Mouse (Mus musculus): ENCODE measurements at regions not wholly inside any gene's neighbourhood (a gene's known extent, or its start where the extent isn't known, plus 50 kb on each side); places are given as distances from the start of the nearest gene placed in this dataset.

GRCm38 (mm10) chr16:93189412-93189811, 363.5 kb upstream of the Runx1 start:
- DNase-seq, result no peak

GRCm38 (mm10) chr16:93186554-93186953, 360.6 kb upstream of the Runx1 start:
- no peak for DNase-seq

GRCm38 (mm10) chr16:93182656-93183055, 356.7 kb upstream of the Runx1 start:
- no peak for DNase-seq

GRCm38 (mm10) chr16:93181497-93181896, 355.5 kb upstream of the Runx1 start:
- no peak for DNase-seq

GRCm38 (mm10) chr16:93180213-93180612, 354.3 kb upstream of the Runx1 start:
- no peak for DNase-seq

GRCm38 (mm10) chr16:93166667-93167066, 340.7 kb upstream of the Runx1 start:
- no peak for DNase-seq

- peak in 1 of 2 experiments; percentile 8 for DNase-seq
These were observed 332.7 kb upstream of the Runx1 start for GRCm38 (mm10) chr16:93158526-93159226.

- no peak for DNase-seq
These were observed 327.8 kb upstream of the Runx1 start for GRCm38 (mm10) chr16:93153545-93154329.

GRCm38 (mm10) chr16:93152765-93153489, 327.0 kb upstream of the Runx1 start:
- no peak for DNase-seq

GRCm38 (mm10) chr16:93152057-93152456, 326.1 kb upstream of the Runx1 start:
- DNase-seq, result no peak

GRCm38 (mm10) chr16:93151652-93152051, 325.7 kb upstream of the Runx1 start:
- no peak for DNase-seq

GRCm38 (mm10) chr16:93150451-93150850, 324.5 kb upstream of the Runx1 start:
- DNase-seq, result no peak

- DNase-seq, result no peak
These were observed 321.7 kb upstream of the Runx1 start for GRCm38 (mm10) chr16:93147525-93148222.

GRCm38 (mm10) chr16:93146812-93147211, 320.9 kb upstream of the Runx1 start:
- no peak for DNase-seq

- no peak for DNase-seq
These were observed 319.7 kb upstream of the Runx1 start for GRCm38 (mm10) chr16:93145617-93146016.

- no peak for DNase-seq
These were observed 318.1 kb upstream of the Runx1 start for GRCm38 (mm10) chr16:93144033-93144432.

GRCm38 (mm10) chr16:93143164-93143563, 317.2 kb upstream of the Runx1 start:
- peak in 1 of 2 experiments; percentile 27 for DNase-seq

- DNase-seq, result no peak
These were observed 316.0 kb upstream of the Runx1 start for GRCm38 (mm10) chr16:93141967-93142366.

- no peak for DNase-seq
These were observed 314.7 kb upstream of the Runx1 start for GRCm38 (mm10) chr16:93140535-93141110.

GRCm38 (mm10) chr16:93137249-93137648, 311.3 kb upstream of the Runx1 start:
- DNase-seq, result peak in 1 of 2 experiments; percentile 27

- no peak for DNase-seq
These were observed 305.5 kb upstream of the Runx1 start for GRCm38 (mm10) chr16:93131404-93131803.

- DNase-seq, result no peak
These were observed 304.7 kb upstream of the Runx1 start for GRCm38 (mm10) chr16:93130622-93131021.
